Mouse (Mus musculus): ENCODE measurements around the gene Vmn2r31. TPM values are rescaled to one million over a fixed set of nuclear protein-coding genes. Genes with fewer than 3 reads are reported as not detected.
"Not testable (repeated sequence)": the region's sequence is repeated elsewhere in the genome, so short reads cannot be mapped to it uniquely, and the experiment has no call there.

Gene Vmn2r31
- not detected in 2 replicates for polyA plus RNA-seq (2012; rRNA removed)

GRCm38 (mm10) chr7:7399603-7400002 is at the start of gene Vmn2r31:
TSS of gene Vmn2r31 (minus strand) at chr7:7399703.
- not testable (repeated sequence) for DNase-seq (ENCODE audit: low read depth, low spot score)

DNA sequence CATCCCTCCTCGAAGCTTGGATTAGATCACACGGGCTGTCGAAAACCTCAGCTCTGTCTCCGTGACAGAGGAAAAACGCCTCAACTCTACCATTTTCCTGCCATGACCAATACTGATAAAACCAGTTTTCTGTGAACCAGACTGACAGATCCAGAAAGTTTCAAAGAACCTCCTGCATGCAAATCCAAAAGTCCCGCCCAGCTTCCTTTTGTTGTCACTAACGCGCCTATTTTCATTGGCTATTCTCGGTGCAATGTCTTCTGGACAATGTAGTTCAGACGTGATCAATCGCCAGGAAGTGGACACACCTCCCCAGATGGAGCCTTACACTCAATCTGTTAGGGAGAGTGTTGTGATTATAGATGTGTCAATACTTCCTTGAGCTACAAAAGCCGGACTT is 25.1 kb downstream of the Vmn2r31 start, which contains the start of gene Gm45783:
TSS of gene Gm45783 (minus strand) at position 143 of the 400 bp plus-strand sequence.
- not testable (repeated sequence) for DNase-seq (ENCODE audit: low read depth, low spot score)
- 58% methylated on average over 12 of the region's 12 CpGs for WGBS

- WGBS = 60% methylated on average over 1 of the region's 1 CpGs
- not testable (repeated sequence) for DNase-seq (ENCODE audit: low read depth, low spot score)
Observed at GRCm38 (mm10) chr7:7337509-7337908, 62.0 kb downstream of the Vmn2r31 start, which contains the start of gene Vmn2r30. TSS of gene Vmn2r30 (minus strand) at chr7:7337609.

Other genes with a start within 250 kb of the Vmn2r31 start
- 0.57 and 0.78 TPM in 2 replicates for gene Zfp418, start 228.4 kb downstream of the Vmn2r31 start, polyA plus RNA-seq (2012; rRNA removed)
- 0.94 and 1.1 TPM in 2 replicates for gene Zfp772, start 189.7 kb downstream of the Vmn2r31 start, polyA plus RNA-seq (2012; rRNA removed)
- 0.04 TPM in 1 of 2 replicates, not detected in the other for gene Vmn2r29, start 152.4 kb downstream of the Vmn2r31 start, polyA plus RNA-seq (2012; rRNA removed)
- gene Gm45844, start 121.4 kb downstream of the Vmn2r31 start, polyA plus RNA-seq (2012; rRNA removed) = 0.16 and 0.18 TPM in 2 replicates
- 15.9 and 22.1 TPM in 2 replicates for gene Clcn4, start 98.9 kb downstream of the Vmn2r31 start, polyA plus RNA-seq (2012; rRNA removed)
- not detected in 2 replicates for gene Vmn2r30, start 62.1 kb downstream of the Vmn2r31 start, polyA plus RNA-seq (2012; rRNA removed)
- not detected in 2 replicates for gene Gm45783, start 25.1 kb downstream of the Vmn2r31 start, polyA plus RNA-seq (2012; rRNA removed)
- not detected in 2 replicates for gene Vmn2r32, start 80.3 kb upstream of the Vmn2r31 start, polyA plus RNA-seq (2012; rRNA removed)
- gene Vmn2r33, start 167.1 kb upstream of the Vmn2r31 start, polyA plus RNA-seq (2012; rRNA removed) = not detected in 2 replicates

All from large intestine, adult 2 months (tissue).